Mouse (Mus musculus) G1E (cell line): ENCODE measurements around the gene Tmem52b. TPM values are rescaled to one million over a fixed set of nuclear protein-coding genes. Genes with fewer than 3 reads are reported as not detected.

ENCODE experiments used
- ATAC-seq: 2 replicates; pipeline ENCODE4 v1.8.0; 2016; ENCODE audit warnings: mild to moderate bottlenecking; ENCODE audit not compliant: insufficient number of reproducible peaks, poor library complexity, low FRiP score, severe bottlenecking; ENCODE audit errors: extremely low read depth
- DNase-seq: peaks from one replicate; pipeline ENCODE4 v3.0.0; 2012; ENCODE audit warnings: low spot score
- H3K27me3 ChIP-seq: 2 replicates; pipeline ENCODE4 v1.6.1; 2012; ENCODE audit warnings: mild to moderate bottlenecking, low read length, inconsistent platforms; ENCODE audit not compliant: insufficient read depth
- H3K36me3 ChIP-seq: replicated peaks from 2 replicates; pipeline ENCODE3; 2012; ENCODE audit warnings: mild to moderate bottlenecking, inconsistent platforms
- H3K4me1 ChIP-seq: 2 replicates; pipeline ENCODE4 v1.6.1; 2012; ENCODE audit warnings: low read depth, low read length, inconsistent platforms, mixed read lengths; ENCODE audit not compliant: insufficient read depth
- H3K4me3 ChIP-seq: 2 replicates; pipeline ENCODE4 v1.5.1; 2012; ENCODE audit warnings: low read depth, mild to moderate bottlenecking, inconsistent platforms, low read length, moderate library complexity, mixed read lengths
- H3K9me3 ChIP-seq: replicated peaks from 2 replicates; pipeline ENCODE4 v1.6.1; 2012; ENCODE audit warnings: inconsistent platforms
- CTCF ChIP-seq: IDR thresholded peaks from 2 replicates; pipeline ENCODE4 v1.5.1; 2012; ENCODE audit warnings: low read depth, low read length, inconsistent platforms, mixed read lengths
- GATA1 ChIP-seq: IDR thresholded peaks from 2 replicates; pipeline ENCODE4 v1.6.1; 2012; ENCODE audit warnings: borderline replicate concordance, low read length, inconsistent platforms, mixed read lengths
- GATA2 ChIP-seq: IDR thresholded peaks from 2 replicates; pipeline ENCODE4 v1.6.1; 2012; ENCODE audit warnings: low read depth, low read length, inconsistent platforms, borderline replicate concordance
- POLR2AphosphoS5 ChIP-seq: IDR thresholded peaks from 2 replicates; pipeline ENCODE4 v1.6.1; 2012; ENCODE audit warnings: low read depth, low read length, inconsistent platforms; ENCODE audit not compliant: insufficient replicate concordance
- TAL1 ChIP-seq: conservative IDR thresholded peaks from 2 replicates; pipeline ENCODE4 v1.6.1; 2012; ENCODE audit warnings: low read depth, low read length, inconsistent platforms, mixed read lengths
- polyA plus RNA-seq: library from polyadenylated mRNA; stranded (reverse); fragments of >175 nt; gene quantifications from 2 replicates; pipeline ENCODE4 v1.2.3, GENCODE M21; 2012
- total RNA-seq, 2 experiments: library from RNA; stranded (forward) in 1 of 2; stranded (reverse) in 1 of 2; fragments of 200-1000 nt in 1 of 2; fragments of >200 nt in 1 of 2; fragmentation: Nextera tagmentation in 1 of 2; gene quantifications; 2 replicates each; pipeline ENCODE4 v1.2.3; 2014 to 2017

Gene Tmem52b
- total RNA-seq (2014; fragmentation: Nextera tagmentation) (not detected in 2 replicates), total RNA-seq (2017) (0.05 and 0.12 TPM in 2 replicates), polyA plus RNA-seq (not detected in 2 replicates)

DNA sequence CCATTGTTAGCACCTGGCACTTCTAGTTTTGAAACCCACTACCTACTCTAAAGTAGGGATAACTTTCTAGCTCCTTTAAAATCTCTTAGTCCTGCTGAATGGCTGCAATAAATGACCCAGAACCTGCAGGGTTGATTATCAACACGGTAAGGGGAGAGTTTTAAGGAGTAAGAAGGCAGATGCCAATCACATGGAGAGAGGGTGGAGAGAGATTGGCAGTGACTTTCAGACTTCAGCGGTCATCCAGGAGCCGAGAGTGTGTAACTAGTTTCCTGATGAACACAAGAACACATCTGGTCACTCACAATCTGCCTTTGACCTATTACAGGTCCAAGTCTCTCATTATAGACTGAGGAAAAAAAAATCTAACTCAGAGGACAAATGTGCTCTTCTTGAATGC lies at the start of gene Tmem52b:
Gene Tmem52b, plus strand, starts transcription at position 189 of the 400 bp plus-strand sequence.
- Histone ChIP-seq H3K4me3 (no peak within 1 kb of the TSS), H3K27me3 (no peaks in the 10 kb centered on the region), H3K4me1 (no peaks in the 10 kb centered on the region), H3K36me3 (no peaks in the 10 kb centered on the region), H3K9me3 (no peaks in the 10 kb centered on the region)
- DNase-seq (no peak), ATAC-seq (no peak)
- TF ChIP-seq GATA2 (no peak), POLR2AphosphoS5 (no peak), TAL1 (no peak), GATA1 (no peak), CTCF (no peak)

- no peak overlapping the region for H3K4me3 ChIP-seq
- TF ChIP-seq GATA2 (no peak), CTCF (no peak), POLR2AphosphoS5 (no peak), TAL1 (no peak), GATA1 (no peak)
- ATAC-seq (no peak), DNase-seq (no peak)
- H3K4me1 ChIP-seq: no peaks in the 10 kb centered on the region
- H3K9me3 ChIP-seq: no peaks in the 10 kb centered on the region
- H3K36me3 ChIP-seq: no peaks in the 10 kb centered on the region
- H3K27me3 ChIP-seq: no peaks in the 10 kb centered on the region
These were observed 41.0 kb upstream of the Tmem52b start for GRCm38 (mm10) chr6:129471386-129471785.

- no peaks in the 10 kb centered on the region for H3K9me3 ChIP-seq
- no peaks in the 10 kb centered on the region for H3K36me3 ChIP-seq
- no peak overlapping the region for H3K4me3 ChIP-seq
- ATAC-seq: no peak
- no peaks in the 10 kb centered on the region for H3K27me3 ChIP-seq
- no peaks in the 10 kb centered on the region for H3K4me1 ChIP-seq
- TF ChIP-seq GATA2 (no peak), GATA1 (no peak), CTCF (no peak), POLR2AphosphoS5 (no peak), TAL1 (no peak)
- no peak for DNase-seq
These were observed 39.7 kb upstream of the Tmem52b start for GRCm38 (mm10) chr6:129472627-129473026.

GRCm38 (mm10) chr6:129476404-129477126 lies 35.8 kb upstream of the Tmem52b start:
- TF ChIP-seq GATA2 (no peak), CTCF (no peak), GATA1 (no peak), POLR2AphosphoS5 (no peak), TAL1 (no peak)
- Histone ChIP-seq H3K36me3 (no peaks in the 10 kb centered on the region), H3K4me1 (no peaks in the 10 kb centered on the region), H3K27me3 (no peaks in the 10 kb centered on the region), H3K9me3 (no peaks in the 10 kb centered on the region), H3K4me3 (no peak overlapping the region)
- ATAC-seq (no peak), DNase-seq (no peak)

DNA sequence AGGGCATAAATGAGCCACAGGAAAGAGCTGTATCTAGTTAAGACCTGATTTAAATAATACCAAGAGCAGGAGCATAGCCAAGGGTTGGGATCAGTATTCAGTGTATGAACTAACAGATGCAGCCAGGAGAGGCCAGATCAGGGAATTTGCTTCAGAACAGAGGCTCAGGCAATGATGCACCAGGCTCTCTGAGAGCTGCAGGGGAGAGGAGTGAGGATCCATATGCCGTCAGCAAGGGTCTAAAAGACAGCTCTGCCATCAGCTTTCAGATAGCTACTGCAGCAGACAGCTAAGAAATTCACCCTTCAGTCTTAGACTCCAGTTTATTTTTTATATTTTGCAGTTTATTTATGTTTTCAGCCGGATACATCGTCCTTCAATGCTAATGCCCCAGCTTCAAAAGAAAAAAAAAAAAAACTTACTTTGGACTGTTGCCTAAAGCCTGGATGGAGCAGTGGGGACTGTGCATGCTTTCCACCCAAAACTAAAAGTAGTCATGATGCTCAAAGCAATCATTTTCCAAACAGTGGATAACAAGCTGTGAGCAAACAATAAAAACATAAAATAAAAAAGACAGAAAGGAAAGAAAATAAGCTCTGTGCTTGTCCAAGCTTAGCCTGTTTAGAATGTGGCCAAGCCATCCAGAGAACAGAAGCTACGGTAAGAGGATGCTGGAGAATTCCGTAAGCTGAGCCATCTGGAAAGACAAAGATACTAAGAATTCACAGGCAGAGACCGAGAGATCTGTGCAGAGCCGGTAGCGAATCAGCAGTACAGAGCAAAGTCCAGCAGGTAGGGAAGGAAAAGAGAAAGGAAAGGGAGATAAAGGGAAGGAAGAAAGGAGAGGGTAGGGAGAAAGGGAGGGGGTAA lies 32.0 kb upstream of the Tmem52b start:
- no peaks in the 10 kb centered on the region for H3K9me3 ChIP-seq
- H3K27me3 ChIP-seq: no peaks in the 10 kb centered on the region
- no peak for TF ChIP-seq GATA1
- no peak for TF ChIP-seq POLR2AphosphoS5
- TF ChIP-seq TAL1: no peak
- TF ChIP-seq GATA2: no peak
- TF ChIP-seq CTCF: no peak
- H3K4me3 ChIP-seq: no peak overlapping the region
- DNase-seq: no peak
- H3K4me1 ChIP-seq: no peaks in the 10 kb centered on the region
- H3K36me3 ChIP-seq: no peaks in the 10 kb centered on the region
- no peak for ATAC-seq

DNA sequence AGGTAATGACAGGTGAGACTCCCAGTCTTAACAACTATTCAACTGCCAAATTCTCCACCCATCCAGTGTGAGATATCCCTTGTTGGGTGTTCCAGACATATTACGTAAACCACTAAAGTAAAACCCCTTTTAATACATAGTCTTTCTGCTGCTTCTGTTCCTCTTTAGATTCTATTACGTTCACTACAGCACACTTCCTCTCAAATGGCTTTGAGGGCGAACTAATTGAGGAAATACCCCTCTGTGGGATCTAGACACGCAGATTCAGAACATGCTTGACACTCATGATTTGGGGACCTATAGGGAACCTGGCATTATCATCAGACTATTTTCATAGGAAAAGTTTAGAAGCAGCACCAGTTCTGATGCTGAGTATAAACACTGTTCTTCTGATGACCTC lies 17.4 kb upstream of the Tmem52b start:
- H3K9me3 ChIP-seq: no peaks in the 10 kb centered on the region
- DNase-seq: no peak
- no peaks in the 10 kb centered on the region for H3K4me1 ChIP-seq
- H3K36me3 ChIP-seq: no peaks in the 10 kb centered on the region
- ATAC-seq: no peak
- TF ChIP-seq CTCF (no peak), TAL1 (no peak), POLR2AphosphoS5 (no peak), GATA2 (no peak), GATA1 (no peak)
- no peak overlapping the region for H3K4me3 ChIP-seq
- H3K27me3 ChIP-seq: no peaks in the 10 kb centered on the region
